Mouse (Mus musculus) T-helper 2 cell (primary cell): Measurements from ENCODE around the gene Hapln3.

ENCODE experiments used
- in situ Hi-C: fragments of 300-600 bp; cut with MboI, MseI; formaldehyde crosslinking; loops from one replicate; pipeline ENCODE4 v1.15.1; 2025; ENCODE audit warnings: high pct_unique_total_duplicates

Gene Hapln3

DNA sequence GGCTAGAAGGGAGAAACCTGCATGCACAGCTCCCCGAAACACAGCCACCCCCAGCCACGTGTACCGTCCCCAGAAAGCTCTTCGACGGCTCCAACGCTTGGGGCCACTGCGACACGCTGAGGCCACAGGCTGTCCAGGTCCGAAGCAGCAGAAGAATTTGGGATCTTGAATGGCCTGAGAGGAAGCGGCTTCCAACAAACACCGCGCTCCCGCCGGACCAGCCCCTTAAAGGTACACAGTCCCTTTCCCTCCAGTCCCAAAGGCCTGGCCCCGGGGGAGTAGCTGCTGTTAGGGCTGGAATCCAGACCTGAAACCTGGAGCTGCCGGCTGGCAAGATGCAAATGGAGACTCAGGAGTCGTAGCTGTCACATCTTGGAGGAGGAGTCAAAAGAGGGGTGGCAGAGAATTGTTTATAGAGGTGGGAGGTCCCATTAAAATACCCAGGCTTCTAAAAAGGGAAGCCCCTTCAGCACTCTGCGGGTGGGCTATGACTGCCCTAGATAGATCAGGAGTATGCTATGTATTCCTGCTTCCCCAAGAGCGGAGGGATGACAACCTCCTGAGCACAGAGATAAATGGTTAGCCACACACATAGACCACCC lies at the start of gene Hapln3:
TSS of gene Hapln3 (minus strand) at position 176 of the 602 bp plus-strand sequence.
- in situ Hi-C loops, result no loop called here

DNA sequence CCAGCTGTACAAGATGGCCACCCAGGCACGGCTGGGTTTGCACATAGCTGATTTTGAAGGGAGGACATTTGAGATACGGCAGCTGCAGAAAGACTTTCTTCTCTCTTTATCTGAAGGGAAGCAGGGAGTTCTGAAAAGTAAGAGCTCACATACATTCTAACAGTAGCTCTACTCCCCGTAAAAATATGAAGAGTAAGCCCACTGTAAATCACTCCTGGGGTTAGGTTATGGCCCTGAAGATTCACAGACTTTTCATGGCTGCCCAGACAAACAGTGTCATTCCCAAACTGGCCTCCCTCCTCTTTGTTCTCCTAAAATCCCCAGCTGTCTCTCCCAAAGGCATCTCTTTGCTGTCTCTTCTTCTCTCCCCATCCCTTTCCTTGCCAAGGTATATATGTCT lies 43.0 kb upstream of the Hapln3 start:
- in situ Hi-C loops, result no loop called here

DNA sequence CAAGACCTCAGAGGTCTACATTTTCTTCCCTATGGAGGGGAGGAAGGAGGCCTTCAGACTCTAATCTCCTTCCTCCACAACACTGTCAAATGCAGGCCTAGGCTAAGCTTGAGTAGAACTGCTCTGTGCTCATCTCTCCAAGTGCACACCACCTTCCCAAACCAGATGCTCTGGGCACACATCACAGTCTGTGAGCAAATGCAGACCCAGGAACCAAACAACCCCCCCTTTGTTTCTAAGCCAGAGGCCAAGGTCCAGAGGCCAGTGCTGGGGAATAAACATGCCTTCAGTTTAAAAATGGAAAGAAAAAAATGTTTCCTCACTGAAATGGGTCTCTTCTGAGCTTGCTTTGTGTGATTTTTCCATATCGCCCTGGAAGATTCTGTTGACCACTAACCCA lies 41.0 kb upstream of the Hapln3 start:
- in situ Hi-C loops, result no loop called here

DNA sequence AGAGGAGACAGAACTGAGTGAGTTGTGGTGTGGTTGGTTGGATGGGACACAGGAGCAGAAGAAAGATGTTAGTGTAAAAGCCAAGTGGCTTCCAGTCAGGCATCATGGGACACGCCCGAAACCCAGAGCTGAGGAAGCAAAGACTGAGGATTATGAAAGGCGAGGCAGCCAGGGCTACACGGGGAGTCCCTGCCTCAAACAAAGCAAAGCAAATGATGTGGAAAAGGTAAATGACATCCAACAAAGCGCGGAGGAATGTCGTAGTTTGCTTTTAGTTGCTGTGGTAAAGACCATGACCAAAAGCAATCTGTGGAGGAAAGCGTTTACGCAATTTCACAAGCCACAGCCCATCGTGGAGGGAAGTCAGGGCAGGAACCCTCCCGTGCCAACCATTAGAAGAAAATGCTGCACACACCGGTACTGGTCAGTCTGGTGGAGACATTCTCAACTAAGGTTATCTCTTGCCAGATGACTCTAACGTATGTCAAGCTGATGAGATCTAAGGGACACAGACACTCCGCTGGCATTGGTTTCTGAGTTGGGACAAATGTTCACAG lies 36.3 kb upstream of the Hapln3 start:
- in situ Hi-C loops, result no loop called here

DNA sequence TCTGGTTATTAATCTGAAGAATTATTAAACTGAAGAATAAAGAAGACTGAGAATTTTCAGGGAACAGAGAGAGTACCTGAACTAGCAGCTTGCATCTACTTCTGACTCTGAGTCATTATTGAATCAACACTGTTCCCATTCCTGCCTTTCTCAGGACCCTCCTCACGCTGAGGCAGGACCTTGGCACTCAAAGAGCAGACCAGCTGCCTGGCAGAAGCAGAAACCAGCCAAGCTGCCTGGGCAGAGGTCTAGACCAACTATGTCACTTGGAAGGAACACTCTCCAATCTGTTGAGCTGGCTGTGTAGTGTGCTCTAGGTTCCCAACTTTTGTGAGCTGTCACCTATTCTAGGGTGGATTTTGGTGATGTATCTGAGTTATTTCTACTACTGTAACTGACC lies 28.6 kb upstream of the Hapln3 start:
- in situ Hi-C loops, result no loop called here

DNA sequence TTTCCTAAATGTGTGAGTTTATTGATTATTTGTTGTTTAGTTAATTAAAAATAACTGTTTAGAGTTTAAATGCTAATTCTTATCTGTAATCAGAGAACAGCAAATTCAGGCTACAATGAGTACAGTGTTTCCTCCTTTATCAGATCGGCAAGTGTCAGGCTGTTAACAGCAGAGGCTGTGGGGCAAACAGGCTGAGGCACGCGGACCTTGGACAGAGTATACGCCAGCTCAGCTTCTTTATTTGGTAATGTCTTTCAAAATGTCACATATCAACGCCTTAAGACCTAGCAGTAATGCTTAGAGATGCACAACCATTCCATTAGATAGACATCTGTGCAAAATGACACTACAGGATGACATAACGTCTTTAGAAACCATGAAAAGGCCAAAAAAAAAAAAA lies 18.7 kb upstream of the Hapln3 start:
- in situ Hi-C loops, result loop anchor here (5.0 kb wide), 1 partner anchor 198 kb away; no protein-coding TSS in a partner anchor

DNA sequence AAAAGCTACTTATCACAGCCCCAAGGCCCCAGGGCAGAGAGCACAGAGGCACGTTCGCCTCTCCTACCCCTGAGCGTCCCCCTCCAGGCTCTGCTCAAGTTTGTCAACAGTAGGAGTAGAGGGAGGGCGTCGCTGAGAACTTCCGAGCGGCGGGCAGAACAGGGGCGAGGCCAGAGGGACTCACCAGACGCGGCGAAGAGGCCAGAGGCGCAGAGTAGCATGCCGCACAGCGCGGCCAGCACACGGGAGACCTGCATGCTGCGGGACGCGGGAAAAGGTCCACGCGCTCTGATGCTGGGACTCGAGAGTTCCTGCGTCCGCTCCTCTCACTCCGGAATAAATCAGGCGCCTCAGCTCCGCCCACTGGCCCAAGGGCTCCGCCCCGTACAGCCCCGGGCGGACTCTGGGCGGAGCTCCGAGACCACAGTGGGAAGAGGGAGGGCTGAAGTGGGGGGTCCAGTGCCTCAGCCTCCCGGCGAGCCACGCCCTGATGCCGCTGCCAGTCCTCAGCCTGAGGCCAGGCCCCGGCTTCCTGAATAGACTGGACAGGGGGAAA lies 18.0 kb upstream of the Hapln3 start, which contains the start of gene Mfge8:
TSS of gene Mfge8 (minus strand) at position 350 of the 556 bp plus-strand sequence.
- in situ Hi-C loops, result loop anchor here (5.0 kb wide), 1 partner anchor 199 kb away; no protein-coding TSS in a partner anchor

DNA sequence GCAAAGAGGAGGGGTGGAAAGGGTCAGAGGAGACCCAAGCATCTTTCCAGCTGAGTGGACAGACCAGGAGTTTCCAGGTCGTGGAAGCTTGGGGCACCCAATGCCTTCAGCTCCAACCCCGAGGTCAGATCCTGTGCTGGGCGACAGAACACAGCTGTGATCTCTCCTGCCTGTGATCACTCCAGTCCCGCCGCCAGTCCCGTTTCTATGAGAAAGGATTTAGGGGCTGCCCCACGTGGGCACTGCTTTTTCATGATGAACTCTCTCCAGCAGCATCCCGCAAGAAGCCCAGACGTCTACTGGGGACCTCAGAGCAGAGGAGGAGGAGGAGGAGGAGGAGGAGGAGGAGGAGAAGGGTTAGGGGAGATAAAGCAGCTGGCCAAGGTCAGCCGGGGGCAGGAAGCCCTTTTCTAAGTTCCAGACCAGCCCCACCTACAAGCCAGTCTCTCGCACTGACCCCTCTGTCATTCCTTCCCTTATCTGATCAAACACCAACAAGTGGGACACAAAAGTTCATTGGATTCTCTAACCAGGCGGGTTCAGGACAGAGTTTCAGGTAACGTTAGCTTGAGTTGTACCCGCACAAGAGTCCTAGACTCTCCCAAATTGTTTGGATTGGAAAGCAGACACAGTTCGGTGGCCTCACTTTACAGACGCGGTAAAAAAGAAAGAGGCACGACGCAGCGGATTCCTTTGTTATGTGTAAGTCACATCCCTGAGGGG lies 17.3 kb upstream of the Hapln3 start:
- in situ Hi-C loops, result loop anchor here (5.0 kb wide), 1 partner anchor 199 kb away; no protein-coding TSS in a partner anchor

DNA sequence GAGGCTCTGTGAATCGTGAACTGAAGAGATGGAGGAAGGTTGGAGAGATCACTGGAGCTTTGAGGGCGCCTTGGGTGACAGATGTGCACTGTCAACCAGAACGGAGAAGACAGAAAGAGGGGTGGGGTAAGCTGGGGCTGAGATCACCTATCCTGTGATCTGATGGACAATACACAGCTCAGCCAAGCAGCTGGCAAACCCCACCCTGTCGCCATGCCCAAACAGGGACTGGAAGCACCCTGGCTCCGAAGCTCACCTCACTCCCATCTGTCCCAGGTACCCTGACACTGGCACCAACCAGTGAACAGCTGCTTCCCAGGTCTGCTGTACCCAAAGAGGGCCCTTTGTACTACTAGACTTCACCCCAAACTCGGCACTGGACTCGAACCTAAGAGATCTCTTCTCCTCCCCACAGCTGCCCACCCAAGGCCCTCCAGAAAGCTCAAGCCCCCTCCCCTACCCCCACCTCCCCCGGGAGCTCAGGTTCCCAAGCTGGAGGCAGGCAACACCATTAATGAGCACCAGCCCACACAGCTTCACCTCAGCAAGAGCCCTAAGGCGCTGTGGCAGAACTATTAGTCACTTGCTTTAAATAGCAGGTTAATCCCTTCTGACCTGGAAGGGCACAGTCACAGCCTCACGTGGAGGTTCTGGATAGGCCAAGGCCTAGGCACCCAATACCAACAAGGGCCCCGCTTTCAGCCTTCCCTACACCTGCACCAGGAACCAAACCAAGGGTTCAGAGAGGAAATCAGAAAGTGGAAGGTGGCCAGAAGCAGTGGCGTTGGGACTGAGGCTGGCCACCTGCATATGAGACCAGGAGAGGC lies 16.4 kb upstream of the Hapln3 start:
- in situ Hi-C loops, result loop anchor here (5.0 kb wide), 1 partner anchor 200 kb away; no protein-coding TSS in a partner anchor

DNA sequence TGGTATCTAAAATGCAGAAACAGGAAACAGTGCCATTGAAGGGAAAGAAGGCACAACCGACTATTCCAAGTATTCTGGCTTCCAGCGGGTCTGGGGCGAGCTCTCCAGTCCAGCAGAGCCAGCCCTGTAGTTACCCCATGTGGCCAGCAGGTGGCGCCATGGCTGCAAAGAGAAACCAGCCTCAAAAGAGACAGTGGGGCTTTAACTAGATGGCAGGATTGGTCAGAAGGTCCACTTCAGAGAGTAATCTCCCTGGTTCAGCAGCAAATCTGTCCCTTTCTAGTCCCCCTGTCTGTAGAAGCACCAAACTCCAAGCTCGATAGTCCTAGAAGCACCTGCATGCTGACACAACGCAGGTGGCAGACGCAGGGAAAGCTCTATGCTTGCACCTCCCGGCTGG lies 10.1 kb upstream of the Hapln3 start:
- in situ Hi-C loops, result loop anchor here (5.0 kb wide), 1 partner anchor 96 kb away; no protein-coding TSS in a partner anchor

DNA sequence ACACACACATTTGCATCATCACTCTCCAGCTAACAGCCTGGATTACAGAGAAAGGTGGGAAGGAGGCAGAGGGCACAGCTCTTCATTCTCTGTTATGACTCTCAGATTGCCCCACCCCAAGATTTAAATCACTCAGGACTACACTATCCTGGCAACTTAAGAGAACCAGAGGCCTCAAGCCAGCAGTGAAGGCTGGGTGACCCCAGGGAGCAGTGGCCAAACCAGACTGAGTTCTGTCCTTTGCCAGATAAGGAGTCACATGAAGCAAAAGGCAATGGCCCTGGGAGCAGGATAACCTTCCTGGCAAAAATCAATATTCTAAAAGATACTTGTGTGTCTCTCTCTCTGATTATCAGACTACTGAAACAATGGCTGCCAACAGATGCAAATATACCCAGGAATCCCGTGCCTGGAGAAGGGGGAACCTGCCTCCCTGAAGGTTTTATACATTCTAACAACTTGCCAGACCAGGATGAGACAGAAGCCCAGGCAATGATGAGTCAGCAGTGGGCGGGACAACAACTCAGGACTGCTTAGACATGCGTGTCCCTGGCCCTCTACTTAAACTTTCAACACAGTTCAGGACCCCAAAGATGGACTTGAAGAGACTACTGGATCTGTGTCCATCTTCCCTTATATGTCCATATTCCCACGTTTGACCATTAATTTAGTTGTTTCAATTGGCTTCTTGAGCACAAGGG lies 9.2 kb upstream of the Hapln3 start:
- in situ Hi-C loops, result loop anchor here (5.0 kb wide), 1 partner anchor 97 kb away; no protein-coding TSS in a partner anchor

DNA sequence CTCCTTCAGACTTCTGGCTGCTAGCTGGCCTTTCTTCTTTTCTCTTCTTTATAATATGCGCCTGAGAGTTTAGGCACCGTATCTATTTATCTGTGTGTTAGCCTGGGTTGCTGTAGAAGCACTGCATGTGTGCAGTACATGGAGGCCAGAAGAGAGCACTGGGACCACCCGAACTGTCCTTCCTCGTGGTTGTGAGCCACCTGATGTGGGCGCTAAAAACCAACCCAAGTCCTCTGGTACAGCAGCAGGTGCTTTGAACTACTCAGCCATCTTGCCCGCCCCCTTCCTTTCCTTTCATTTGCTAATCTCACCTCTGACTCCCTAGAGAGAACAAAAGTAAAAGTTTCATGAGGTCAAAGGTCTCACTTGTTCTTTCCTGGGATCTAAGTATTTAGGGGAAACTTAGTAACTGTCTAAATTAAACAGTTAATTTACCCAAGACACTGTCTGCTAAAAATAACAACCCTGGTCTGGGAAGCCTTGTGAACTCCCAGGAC lies 8.6 kb upstream of the Hapln3 start:
- in situ Hi-C loops, result no loop called here

DNA sequence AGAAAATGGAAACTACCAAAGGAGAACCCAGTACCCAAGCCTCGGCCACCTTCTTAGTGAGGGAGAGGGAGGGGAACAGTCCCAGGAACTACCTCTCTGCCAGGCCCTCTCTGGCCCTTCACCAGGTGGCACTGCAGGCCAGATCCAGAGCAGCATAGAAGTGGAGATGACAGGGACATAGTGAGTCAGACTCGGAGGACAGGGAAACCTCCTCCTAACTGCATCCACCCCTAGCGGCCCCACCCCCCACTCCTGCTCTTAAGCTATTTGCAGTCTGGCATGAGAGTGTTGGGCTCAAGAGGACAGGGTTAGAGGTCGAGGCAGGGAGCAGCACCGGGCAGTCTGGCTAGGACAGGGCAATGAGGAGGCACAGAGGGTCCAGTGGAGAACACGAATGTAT lies 2.6 kb upstream of the Hapln3 start:
- in situ Hi-C loops, result no loop called here

DNA sequence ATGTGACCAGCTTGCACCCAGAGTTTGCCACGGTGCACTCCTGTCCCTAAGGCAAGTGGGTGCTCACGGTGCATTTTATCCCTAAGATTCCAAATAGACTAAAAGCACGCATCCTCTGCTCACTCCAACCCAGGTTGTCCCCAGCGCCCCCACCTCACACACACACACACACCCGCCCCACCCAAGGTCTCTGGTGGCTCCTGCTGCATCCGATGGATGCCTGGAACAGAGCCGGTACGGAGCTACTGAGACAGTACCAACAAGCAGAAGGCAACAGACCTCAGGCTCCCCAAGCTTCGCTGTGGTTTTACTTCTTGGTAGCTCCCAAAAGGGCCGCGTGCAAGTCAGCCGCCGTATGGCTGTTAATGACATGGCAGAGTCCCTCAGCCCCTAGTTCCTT lies 433 bp downstream of the Hapln3 start:
- in situ Hi-C loops, result no loop called here

DNA sequence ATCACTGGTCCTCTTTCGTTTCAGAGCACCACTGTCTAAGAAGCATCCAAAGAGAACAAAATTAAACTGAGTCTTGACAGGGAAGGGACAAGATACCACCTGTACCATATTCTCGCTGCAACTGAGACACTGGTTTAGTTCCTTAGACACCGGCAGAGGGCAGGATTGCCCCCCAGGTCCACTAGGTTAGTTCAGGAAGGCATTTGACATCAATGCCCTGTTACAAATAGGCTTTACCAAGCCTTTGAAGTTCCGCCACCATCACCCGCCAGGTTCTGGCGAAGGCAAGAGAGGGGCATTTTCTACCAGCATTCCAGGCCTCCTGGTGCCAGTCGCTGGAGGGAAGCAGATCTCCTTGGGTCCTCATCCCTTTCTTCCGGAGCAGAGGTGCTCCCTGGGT lies 935 bp downstream of the Hapln3 start:
- in situ Hi-C loops, result no loop called here

DNA sequence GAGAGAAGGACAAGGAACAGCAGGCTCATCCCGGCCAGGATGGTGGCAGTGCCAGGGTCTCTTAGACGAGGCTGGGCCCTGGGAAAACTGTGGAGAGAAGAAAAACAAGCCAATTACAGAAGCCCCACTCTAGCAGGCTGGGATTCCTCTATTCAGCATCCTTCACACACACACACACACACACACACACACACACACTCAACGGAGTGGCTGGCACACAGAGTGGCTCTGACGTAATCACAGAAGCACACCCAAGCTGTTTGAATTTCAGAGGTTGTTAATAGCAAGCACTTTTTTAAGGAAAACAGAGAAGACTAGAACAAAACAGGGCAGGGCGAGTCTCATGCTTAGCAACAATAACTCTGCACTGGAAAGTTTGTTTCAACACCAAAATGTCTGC lies 7.4 kb downstream of the Hapln3 start:
- in situ Hi-C loops, result no loop called here

DNA sequence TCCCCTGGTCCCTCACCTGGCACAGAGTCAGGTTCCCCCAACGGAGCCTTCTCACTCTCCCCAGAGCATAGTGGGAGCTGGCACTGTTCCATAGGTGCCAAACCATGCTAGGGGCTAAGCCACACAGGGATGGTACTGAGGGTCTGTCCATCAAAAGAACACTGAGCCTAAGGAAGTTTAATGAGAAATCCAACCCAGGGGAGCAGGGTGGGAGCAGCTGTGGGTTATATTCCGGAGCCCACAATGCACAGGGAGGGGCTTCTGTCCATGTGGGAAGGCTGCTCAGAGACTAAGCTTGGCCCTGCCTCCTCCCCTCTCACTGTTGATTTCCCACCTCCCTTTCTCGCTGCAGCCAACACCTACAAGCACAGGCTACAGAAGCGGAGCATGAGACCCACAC lies 17.0 kb downstream of the Hapln3 start:
- in situ Hi-C loops, result no loop called here

DNA sequence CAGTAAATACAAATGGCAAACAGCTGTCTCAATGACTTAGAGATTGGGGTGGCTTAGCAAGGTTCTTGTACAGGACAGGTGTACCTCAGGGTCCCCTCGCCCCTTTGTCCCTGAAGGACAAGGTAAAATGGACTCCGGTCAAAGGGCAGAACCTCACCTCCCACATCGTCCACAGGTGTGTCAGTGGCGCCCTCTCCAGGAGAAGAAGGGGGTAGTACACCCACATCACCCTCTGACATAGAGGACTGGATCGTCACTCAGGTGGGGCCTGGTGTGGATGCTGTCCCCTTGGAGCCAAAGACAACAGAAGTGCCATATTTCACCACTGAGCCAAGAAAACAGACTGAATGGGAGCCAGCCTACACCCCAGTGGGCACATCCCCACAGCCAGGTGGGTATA lies 34.3 kb downstream of the Hapln3 start:
- in situ Hi-C loops, result no loop called here

DNA sequence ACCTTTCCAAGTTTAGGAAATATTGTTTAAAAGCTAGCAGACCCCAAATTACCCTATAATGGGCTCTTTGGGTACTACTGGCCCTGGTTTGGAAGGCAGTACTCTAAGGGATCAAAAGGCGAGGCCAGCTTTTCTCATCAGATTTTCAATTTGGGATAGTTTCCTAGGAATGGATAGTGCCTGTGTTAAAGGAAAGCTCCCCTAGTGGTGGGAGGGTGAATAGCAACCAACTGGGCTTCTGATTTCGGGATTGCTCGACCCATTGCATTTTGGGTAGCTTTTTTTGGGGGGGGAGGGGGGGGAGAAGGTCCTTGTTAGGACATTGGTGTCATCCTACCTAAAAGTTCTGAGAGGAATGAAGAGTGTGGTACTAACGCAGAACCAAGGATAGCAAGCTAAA lies 41.7 kb downstream of the Hapln3 start:
- in situ Hi-C loops, result no loop called here

DNA sequence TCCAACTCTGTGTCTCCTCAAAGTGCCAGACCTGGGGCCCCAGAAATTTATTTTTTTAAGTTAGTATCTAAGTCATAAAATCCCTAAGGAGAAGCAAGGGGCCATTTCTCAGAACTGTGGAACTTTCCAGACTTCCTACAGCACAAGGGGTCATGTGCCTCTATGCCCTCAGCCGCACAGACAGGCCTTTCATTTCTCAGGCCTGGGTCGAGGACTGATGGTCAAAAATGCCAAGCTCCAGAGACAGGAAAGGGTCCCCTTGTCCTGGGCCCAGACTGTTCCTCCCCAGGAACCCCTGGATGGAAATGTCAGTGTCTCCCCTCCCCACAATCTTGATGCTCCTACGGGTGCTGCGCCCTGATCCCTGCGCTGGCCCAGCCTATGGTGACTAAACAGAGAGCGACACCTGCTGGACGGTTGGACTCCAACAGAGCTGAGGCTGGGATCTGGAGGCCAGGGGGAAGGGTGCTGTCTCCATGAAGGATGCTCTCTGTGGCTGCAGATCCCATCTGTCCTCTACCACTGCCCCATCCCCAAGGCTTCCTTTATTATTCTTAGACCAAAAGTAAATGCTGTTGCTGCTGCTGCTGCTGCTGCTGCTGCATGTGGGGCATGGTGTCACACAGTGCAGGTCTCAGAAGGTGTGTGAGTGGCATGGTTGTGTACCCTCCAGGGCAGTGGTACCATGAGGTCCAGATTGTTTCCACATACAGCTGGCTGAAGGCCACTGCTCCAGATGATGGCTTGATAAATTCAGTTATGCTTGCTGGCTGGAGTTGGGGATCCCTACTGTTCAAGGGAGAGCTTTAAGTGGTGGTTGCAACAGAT lies 50.0 kb downstream of the Hapln3 start:
- in situ Hi-C loops, result loop anchor here (5.0 kb wide), 1 partner anchor 158 kb away; no protein-coding TSS in a partner anchor
